Mouse (Mus musculus): Measurements from ENCODE around the gene Gm42906. TPM values are rescaled to one million over a fixed set of nuclear protein-coding genes. Genes with fewer than 3 reads are reported as not detected.
A peak's percentile ranks its signal among the peaks of the same experiment; 100 is the strongest.

Gene Gm42906
- total RNA-seq (2021), result not detected
- long read RNA-seq, experiment 1, partial matches to known transcripts, result 0 of 7 reads
- long read RNA-seq, experiment 1, other reads (novel, unspliced or antisense), result 7 of 7 reads
- long read RNA-seq, experiment 2, partial matches to known transcripts, result 0 of 3 reads
- long read RNA-seq, experiment 2, other reads (novel, unspliced or antisense), result 3 of 3 reads

DNA sequence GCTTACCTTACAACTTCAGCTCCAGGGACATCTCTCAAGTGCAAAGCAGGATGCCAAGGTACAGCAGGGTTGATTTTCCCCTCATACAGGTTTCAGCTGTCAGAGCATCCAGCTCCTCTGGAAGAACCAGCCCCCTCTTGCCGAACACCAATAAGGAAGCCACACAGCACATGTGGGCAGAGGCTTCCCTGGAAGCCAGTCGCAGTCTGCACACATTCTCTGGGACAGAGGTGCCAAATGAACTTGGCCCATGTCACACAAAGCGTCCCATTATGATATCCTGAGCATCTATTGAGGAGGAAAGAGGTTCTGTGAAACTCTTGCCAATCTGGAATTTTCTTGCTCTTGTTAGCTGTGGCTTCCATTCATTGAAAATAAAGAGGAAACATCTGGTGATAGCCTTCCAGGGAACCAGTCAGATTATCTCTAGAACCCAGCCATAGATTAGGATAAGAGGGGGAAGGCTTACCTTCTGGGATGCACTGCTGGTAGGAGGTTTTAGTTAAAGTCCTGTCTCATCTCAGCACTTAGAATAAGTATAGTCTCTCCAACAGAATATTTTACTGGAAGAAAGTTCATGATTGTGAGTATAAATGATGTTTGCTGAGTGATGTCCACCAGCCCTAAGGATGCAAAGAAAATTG is at the start of gene Gm42906:
Gene Gm42906 (minus strand): TSS at position 51 of the 644 bp plus-strand sequence.
- no peak for DNase-seq (ENCODE audit: extremely low spot score in 1 of 2, low spot score in 2 of 2)
- TF ChIP-seq CTCF (IDR thresholded peaks at IDR 0.05), result no peak
- intact Hi-C loops (cut with DNase I), result no loop called here
- no peak within 1 kb of the TSS for H3K4me3 ChIP-seq
- no peak within 1 kb of the TSS for H3K27ac ChIP-seq

DNA sequence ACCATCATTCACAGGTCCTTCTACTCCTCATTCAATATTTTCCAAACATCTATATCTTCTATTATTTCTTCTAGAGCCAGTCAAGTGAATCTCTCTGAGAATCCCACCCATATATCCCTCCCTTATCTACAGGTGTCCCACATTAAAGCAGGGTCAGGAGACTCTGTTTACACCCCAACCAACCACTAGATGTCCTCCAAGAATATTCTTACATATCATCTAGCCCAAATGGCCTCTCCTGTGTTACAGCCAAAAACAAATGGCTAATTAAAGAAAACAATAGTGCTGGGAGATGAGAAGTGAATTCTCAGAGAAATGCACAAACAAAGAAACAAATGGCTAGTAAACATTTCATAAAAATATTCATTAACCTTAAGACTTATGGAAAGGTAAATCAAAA is 17.7 kb upstream of the Gm42906 start:
- H3K27ac ChIP-seq, result no peak overlapping the region
- intact Hi-C loops (cut with DNase I), result no loop called here
- DNase-seq (ENCODE audit: extremely low spot score in 1 of 2, low spot score in 2 of 2), result no peak
- no peak; the same call in 1 of the 2 replicates for TF ChIP-seq CTCF (IDR thresholded peaks at IDR 0.05)
- H3K4me3 ChIP-seq, result no peak overlapping the region

DNA sequence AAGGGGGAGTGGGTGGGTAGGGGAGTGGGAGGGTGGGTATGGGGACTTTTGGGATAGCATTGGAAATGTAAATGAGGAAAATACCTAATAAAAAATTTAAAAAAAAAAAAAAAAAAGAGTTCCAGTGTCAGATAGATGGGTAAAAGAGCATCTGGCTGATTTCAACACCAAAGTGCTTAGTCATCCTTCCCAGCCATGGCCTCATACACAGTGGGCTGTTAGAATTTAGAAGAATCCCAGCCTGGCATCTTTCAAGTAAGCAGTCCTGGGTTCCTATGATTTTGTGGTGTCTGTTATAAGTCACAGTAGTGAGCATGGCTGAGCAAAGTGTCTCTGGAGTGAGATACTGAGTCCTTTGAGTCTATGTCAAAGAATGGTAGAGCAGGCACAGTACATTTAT is 7.1 kb upstream of the Gm42906 start:
- Histone ChIP-seq H3K4me3 (no peak overlapping the region), H3K27ac (no peak overlapping the region)
- TF ChIP-seq CTCF (IDR thresholded peaks at IDR 0.05), result no peak
- intact Hi-C loops (cut with DNase I), result no loop called here
- DNase-seq (ENCODE audit: extremely low spot score in 1 of 2, low spot score in 2 of 2), result no peak

DNA sequence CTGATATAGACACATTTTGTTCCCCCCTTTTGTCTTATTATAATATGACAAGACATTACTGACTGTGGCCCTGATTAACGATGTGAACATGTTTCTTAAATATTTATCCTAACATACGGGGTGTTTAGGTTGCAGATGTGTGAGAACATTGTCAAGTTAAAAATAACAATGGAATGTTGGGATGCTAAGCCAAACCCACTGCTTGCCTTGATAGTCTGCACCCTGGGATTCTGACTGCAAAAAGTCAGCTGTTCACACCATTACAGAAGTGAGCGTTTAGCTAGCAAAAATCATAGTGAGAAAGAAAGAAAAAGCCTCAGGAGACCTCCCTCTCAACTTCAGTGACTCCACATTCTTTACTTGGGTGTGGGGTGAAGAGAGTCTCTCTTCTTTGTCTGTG is 1.5 kb downstream of the Gm42906 start:
- Histone ChIP-seq H3K4me3 (no peak overlapping the region), H3K27ac (no peak overlapping the region)
- TF ChIP-seq CTCF (IDR thresholded peaks at IDR 0.05), result no peak
- intact Hi-C loops (cut with DNase I), result no loop called here
- DNase-seq (ENCODE audit: extremely low spot score in 1 of 2, low spot score in 2 of 2), result no peak

DNA sequence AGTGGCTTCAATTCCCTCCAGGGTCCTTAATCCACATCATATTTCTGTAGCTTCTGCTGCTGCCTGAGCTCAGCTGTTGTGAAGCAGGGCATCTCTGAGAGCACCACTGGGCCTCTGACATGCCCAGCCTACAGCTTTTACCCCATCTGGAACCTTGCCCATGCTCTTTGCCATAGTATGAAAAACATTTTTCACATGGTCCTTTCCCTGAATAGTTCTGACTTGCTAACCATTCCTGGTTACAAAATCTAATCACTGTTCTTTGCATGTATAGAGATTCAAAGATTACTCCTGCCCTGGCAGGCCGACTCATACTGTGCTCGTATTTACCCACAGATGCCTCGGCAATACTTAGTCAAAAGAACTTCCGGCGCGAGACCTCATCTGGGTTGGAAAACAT is 5.3 kb downstream of the Gm42906 start:
- no peak for TF ChIP-seq CTCF (IDR thresholded peaks at IDR 0.05)
- Histone ChIP-seq H3K4me3 (no peak overlapping the region), H3K27ac (no peak overlapping the region)
- no peak for DNase-seq (ENCODE audit: extremely low spot score in 1 of 2, low spot score in 2 of 2)
- intact Hi-C loops (cut with DNase I), result no loop called here

DNA sequence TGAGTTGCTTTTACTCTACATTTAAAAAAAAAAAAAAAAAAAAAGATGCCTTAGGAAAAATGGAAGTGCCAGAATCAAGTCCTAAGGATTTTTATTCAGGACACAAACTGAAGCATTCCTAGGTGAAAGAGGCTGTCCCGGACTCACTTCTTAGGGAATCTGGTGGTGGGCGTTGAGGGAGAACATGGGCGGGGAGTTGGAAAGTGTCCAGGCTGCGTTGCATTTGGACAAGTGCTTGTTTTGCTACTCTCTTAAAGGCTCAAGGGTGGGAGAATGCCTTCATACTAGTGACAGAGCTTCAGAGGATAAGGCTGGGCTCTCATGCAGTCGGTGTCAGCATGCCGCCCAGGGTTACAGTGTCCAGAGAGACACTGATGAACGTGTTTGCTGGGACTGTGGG is 6.1 kb downstream of the Gm42906 start:
- TF ChIP-seq CTCF (IDR thresholded peaks at IDR 0.05), result no peak
- intact Hi-C loops (cut with DNase I), result no loop called here
- Histone ChIP-seq H3K4me3 (no peak overlapping the region), H3K27ac (no peak overlapping the region)
- DNase-seq (ENCODE audit: extremely low spot score in 1 of 2, low spot score in 2 of 2), result peak in 1 of 2 experiments; percentile 25

DNA sequence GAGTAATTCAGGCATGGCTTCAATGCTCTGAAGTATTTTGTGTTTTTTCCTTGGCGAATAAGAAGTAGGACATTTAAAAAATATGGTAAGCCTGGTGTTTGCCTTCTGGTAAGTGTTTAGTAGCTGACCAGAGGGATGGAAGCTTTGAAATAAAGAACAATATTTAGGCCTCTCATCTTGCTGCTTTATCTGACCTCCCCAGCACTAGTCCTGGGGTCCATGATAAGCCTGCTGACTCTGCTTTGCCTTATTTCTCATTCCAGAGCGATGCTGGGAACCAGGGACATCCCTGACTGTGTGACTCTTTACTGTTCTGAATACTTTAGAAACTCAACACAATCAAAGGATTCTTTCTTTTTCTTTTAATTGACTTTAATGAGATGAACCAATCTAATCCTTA is 9.4 kb downstream of the Gm42906 start:
- DNase-seq (ENCODE audit: extremely low spot score in 1 of 2, low spot score in 2 of 2), result no peak
- intact Hi-C loops (cut with DNase I), result no loop called here
- no peak for TF ChIP-seq CTCF (IDR thresholded peaks at IDR 0.05)
- H3K4me3 ChIP-seq, result no peak overlapping the region
- H3K27ac ChIP-seq, result no peak overlapping the region

DNA sequence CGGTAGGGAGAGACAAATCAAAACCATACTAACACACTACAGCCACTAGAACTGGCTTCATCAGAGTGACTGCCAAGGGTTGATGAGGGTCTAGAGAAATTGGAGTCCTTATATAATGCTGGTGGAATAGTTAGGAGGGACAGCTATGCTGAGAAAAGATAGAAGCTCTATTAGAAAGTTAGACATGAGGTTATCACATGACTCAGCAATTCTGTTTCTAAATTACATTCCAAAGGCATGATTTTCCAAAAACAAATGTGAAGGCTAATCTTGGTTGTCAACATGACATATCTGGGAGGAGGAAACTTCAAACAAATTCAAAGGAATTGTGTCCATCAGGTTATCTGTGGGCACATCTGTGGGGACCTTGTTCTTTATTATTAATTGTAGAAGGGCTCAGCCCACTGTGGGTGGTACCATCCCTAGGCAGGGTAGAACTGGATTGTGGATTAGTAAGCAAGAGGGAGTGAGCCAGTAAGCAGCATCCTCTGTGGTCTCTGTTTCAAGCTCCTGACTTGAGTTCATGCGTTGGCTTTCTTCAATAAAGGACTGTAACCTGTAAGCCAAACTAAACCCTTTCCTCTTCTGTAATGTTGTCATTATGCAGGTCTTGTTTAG is 10.4 kb downstream of the Gm42906 start:
- Histone ChIP-seq H3K4me3 (no peak overlapping the region), H3K27ac (no peak overlapping the region)
- intact Hi-C loops (cut with DNase I), result no loop called here
- no peak for DNase-seq (ENCODE audit: extremely low spot score in 1 of 2, low spot score in 2 of 2)
- no peak for TF ChIP-seq CTCF (IDR thresholded peaks at IDR 0.05)

DNA sequence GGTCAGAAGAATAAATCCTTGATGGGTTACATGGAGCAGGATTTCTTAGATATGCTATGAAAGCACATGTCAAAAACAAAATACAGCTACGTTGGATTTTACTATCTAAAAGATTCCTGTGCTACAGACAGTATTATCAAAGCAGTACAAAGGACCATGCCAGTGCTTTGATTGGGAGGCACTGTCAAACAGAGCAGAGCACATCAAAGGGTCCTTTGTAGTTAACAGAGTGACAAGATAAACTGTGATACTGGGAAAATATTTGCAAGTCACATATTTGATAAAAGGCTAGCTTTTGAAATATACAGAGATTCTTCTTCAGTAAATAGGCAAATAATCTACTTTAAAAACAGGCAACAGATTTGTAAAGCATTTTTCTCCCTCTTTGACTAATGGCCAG is 11.0 kb downstream of the Gm42906 start:
- intact Hi-C loops (cut with DNase I), result no loop called here
- no peak for TF ChIP-seq CTCF (IDR thresholded peaks at IDR 0.05)
- no peak for DNase-seq (ENCODE audit: extremely low spot score in 1 of 2, low spot score in 2 of 2)
- Histone ChIP-seq H3K27ac (no peak overlapping the region), H3K4me3 (no peak overlapping the region)

DNA sequence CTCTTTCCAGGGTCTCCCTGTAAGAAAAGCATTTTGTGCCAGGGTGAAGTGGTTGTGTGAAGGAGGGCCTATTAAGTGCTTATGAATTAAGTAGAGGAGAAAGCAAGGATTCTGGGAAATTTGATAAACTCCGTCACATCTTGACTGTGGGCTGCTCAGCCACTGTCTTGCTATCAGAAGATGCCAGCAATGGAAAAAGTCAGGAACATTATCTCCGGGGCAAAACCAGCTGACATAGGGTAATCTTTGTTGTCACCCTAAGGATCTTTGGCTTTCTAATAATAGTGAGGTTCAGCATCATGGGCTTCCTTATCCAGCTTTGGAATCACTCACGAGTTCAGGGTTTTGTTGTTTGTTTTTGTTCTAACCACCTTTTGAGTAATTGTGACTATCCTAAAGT is 14.3 kb downstream of the Gm42906 start:
- intact Hi-C loops (cut with DNase I), result no loop called here
- no peak overlapping the region for H3K27ac ChIP-seq
- no peak for DNase-seq (ENCODE audit: extremely low spot score in 1 of 2, low spot score in 2 of 2)
- no peak overlapping the region for H3K4me3 ChIP-seq
- TF ChIP-seq CTCF (IDR thresholded peaks at IDR 0.05), result no peak

DNA sequence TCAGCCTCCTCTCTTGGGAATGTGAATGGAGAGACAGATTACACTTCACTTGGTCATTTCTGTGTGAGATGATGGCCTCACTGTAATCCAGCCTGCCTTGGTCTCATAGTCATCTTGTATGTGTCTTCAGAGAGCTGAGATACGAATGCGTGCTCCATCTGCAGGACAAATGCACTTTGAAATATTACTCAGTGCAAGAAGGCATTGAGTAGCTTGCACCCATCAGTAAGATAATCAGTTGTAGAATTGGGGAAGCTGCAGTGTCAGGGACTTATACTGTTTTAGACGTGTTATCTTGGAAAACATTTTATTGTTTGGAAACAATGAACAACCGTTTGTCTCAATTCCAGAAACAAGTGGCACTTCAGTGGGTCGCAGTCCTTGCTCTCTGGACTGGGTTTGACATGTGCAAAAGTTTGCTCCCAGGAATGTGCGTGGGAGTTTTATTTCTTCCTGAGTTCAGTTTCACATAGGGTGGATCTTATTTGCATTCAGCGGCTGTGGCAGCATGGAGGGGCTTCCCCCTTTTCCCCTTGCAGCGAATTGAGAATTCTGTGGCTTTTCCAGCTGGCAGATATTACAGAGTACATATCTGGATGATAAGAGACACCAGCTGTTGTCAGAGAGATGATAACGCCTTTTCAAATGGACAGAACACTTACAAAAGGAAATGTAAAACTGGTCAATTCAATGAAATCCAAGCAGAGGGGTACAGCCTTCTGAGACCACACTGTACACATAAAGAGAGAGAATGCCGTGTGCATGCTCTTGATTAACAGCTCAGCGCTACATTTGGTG is 15.1 kb downstream of the Gm42906 start:
- H3K4me3 ChIP-seq, result no peak overlapping the region
- TF ChIP-seq CTCF (IDR thresholded peaks at IDR 0.05), result no peak
- H3K27ac ChIP-seq, result no peak overlapping the region
- intact Hi-C loops (cut with DNase I), result no loop called here
- DNase-seq (ENCODE audit: extremely low spot score in 1 of 2, low spot score in 2 of 2), result no peak

DNA sequence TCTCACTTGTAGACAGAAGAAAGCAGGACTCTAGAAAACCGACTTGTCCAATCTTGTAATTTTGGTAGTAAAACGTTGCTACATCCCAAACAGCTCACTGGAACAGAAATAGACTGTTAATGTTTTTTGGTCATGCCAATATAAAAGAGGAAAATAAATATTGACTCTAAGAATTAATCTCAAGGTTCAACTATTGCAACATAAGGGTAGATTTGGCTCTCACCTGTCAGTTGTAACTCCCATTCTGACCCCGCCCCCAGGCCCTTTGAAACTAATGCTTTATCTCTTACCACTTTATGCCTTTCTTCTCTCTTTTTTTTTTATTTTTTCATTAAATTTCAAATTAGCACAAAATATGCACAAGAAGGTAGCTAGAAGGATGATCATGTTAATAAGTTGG is 18.0 kb downstream of the Gm42906 start:
- intact Hi-C loops (cut with DNase I), result no loop called here
- no peak for DNase-seq (ENCODE audit: extremely low spot score in 1 of 2, low spot score in 2 of 2)
- no peak overlapping the region for H3K27ac ChIP-seq

More for the DNA sequence above, 18.0 kb downstream of the Gm42906 start:
- H3K4me3 ChIP-seq, result no peak overlapping the region
- TF ChIP-seq CTCF (IDR thresholded peaks at IDR 0.05), result no peak
